Mouse (Mus musculus) ES-CJ7 (cell line): ENCODE measurements around the gene Zbtb24.

Experiments used
- DNase-seq: peaks from one replicate; pipeline ENCODE4 v3.0.0; 2011; ENCODE audit warnings: low read depth, low spot score

The Zbtb24 gene

GRCm38 (mm10) chr10:41467325-41467724 is 17.1 kb downstream of the Zbtb24 start:
- DNase-seq: peak; percentile 96

- DNase-seq: no peak
Measured at GRCm38 (mm10) chr10:41470693-41471092, 20.5 kb downstream of the Zbtb24 start.

- peak; percentile 52 for DNase-seq
Measured at GRCm38 (mm10) chr10:41472534-41472933, 22.4 kb downstream of the Zbtb24 start.

GRCm38 (mm10) chr10:41472962-41473481 is 22.8 kb downstream of the Zbtb24 start:
- DNase-seq: peak; percentile 71

GRCm38 (mm10) chr10:41473782-41474468 is 23.7 kb downstream of the Zbtb24 start:
- no peak for DNase-seq

- DNase-seq: no peak
Measured at GRCm38 (mm10) chr10:41474981-41475391, 24.8 kb downstream of the Zbtb24 start.

GRCm38 (mm10) chr10:41476171-41477017 is 26.2 kb downstream of the Zbtb24 start, which contains the start of gene Mical1:
Gene Mical1, plus strand, starts transcription at chr10:41476314.
- peak; percentile 64 for DNase-seq

GRCm38 (mm10) chr10:41477018-41477277 is 26.8 kb downstream of the Zbtb24 start:
- peak; percentile 31 for DNase-seq

GRCm38 (mm10) chr10:41477278-41478181 is 27.3 kb downstream of the Zbtb24 start:
- peak; percentile 73 for DNase-seq

- DNase-seq: no peak
Measured at GRCm38 (mm10) chr10:41479961-41480360, 29.8 kb downstream of the Zbtb24 start.

GRCm38 (mm10) chr10:41480938-41481880 is 31.0 kb downstream of the Zbtb24 start:
- peak; percentile 40 for DNase-seq

- DNase-seq: no peak
Measured at GRCm38 (mm10) chr10:41482446-41482845, 32.3 kb downstream of the Zbtb24 start.

- no peak for DNase-seq
Measured at GRCm38 (mm10) chr10:41485778-41486177, 35.6 kb downstream of the Zbtb24 start.

GRCm38 (mm10) chr10:41486506-41487170 is 36.5 kb downstream of the Zbtb24 start:
- no peak for DNase-seq

- DNase-seq: no peak
Measured at GRCm38 (mm10) chr10:41488877-41489276, 38.7 kb downstream of the Zbtb24 start.

GRCm38 (mm10) chr10:41489294-41489693 is 39.1 kb downstream of the Zbtb24 start:
- no peak for DNase-seq

GRCm38 (mm10) chr10:41489708-41490517 is 39.7 kb downstream of the Zbtb24 start, which contains the start of the genes Smpd2 and Ppil6:
Gene Smpd2, minus strand, starts transcription at chr10:41490369.
Gene Ppil6, plus strand, starts transcription at chr10:41490439.
- DNase-seq: peak; percentile 92

- DNase-seq: no peak
Measured at GRCm38 (mm10) chr10:41490518-41490873, 40.3 kb downstream of the Zbtb24 start.

GRCm38 (mm10) chr10:41491111-41491510 is 40.9 kb downstream of the Zbtb24 start:
- DNase-seq: no peak
